Mouse (Mus musculus): Measurements from ENCODE around the gene Surf6. TPM values are rescaled to one million over a fixed set of nuclear protein-coding genes. Genes with fewer than 3 reads are reported as not detected.

Gene Surf6
- polyA plus RNA-seq, 2 experiments = 15.3 to 23.6 TPM

DNA sequence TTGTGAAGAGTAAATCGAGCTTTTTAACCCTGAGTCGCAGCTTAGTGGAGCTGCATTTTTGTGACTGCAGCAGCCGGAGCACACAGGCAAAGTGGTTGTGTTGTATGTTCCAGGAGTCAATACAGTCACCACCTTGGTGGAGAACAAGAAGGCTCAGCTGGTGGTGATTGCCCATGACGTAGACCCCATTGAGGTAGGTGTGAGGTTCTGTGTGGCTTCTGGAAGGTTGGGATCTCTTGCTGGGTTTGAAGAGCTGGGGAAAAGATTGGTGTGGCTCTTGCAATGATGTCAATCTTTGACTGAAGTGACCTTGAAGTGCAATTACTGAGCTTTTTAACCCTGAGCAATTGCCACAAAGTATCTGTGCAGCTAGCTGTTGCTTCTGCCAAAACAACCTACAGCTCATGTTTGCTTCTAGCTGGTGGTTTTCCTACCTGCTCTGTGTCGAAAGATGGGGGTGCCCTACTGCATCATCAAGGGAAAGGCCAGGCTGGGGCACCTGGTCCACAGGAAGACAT, 9.6 kb upstream of the Surf6 start:
- Histone ChIP-seq H3K4me3 (replicated peaks; ENCODE audit: low read length) (peak overlapping the region; percentile 83), H3K4me2 (replicated peaks; ENCODE audit: low read depth, low read length, severe bottlenecking) (peak overlapping the region; percentile 97), H3K27ac (replicated peaks; ENCODE audit: low read depth, low read length) (no peak overlapping the region), H3K9me3 (ENCODE audit: control insufficient read depth, low read length) (no peaks in the 10 kb centered on the region), H3K36me3 (ENCODE audit: control insufficient read depth, insufficient read depth, low read length) (peaks cover 46% of the 10 kb centered on the region), H3K27me3 (ENCODE audit: control insufficient read depth, insufficient read depth, low read length) (no peaks in the 10 kb centered on the region), H3K4me1 (ENCODE audit: control insufficient read depth, insufficient read depth, low read length) (peaks cover 37% of the 10 kb centered on the region), H3K9ac (ENCODE audit: low read depth, low read length, severe bottlenecking) (peak overlapping the region; percentile 95)
- WGBS = 64% methylated on average over 5 of the region's 5 CpGs
- TF ChIP-seq POLR2A (IDR thresholded peaks at IDR 0.05; ENCODE audit: borderline replicate concordance, extremely low read depth, insufficient read depth, insufficient read length) = no peak
- no peak for DNase-seq (ENCODE audit: low spot score)
- ATAC-seq (ENCODE audit: low FRiP score, low read depth) = no peak

DNA sequence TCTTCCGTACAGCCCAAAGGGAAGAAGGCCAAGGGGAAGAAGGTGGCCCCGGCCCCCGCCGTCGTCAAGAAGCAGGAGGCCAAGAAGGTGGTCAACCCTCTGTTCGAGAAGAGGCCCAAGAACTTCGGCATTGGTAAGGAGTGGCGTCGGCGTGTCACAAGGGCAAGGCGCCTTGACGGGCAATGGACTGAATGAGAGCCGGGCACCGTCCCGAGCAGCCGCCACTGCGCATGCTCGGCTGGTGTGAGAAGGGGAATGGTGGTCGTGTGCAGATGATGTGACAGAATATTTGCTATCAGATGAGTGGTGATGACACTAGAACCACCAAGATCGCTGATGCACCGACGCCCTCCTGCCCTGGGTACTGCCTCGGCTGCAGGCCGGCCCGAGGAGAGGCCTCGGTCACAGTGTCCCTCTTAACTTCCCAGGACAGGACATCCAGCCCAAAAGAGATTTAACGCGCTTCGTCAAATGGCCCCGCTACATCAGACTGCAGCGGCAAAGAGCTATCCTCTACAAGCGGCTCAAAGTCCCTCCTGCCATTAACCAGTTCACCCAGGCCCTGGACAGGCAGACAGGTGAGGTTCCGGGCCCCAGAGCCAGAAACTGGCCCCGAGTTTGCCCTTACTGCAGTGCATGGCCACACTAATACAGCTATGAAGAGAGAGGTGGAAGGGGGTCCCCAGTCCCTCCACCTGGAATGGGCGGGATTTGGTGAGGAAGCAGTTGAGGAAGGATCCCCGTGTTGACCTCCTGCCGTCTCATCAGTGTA, 8.5 kb upstream of the Surf6 start:
- Histone ChIP-seq H3K36me3 (ENCODE audit: control insufficient read depth, insufficient read depth, low read length) (peaks cover 57% of the 10 kb centered on the region), H3K4me1 (ENCODE audit: control insufficient read depth, insufficient read depth, low read length) (peaks cover 29% of the 10 kb centered on the region)
- peak; percentile 25; the same call in 1 of the 2 replicates for ATAC-seq (ENCODE audit: low FRiP score, low read depth)

DNA sequence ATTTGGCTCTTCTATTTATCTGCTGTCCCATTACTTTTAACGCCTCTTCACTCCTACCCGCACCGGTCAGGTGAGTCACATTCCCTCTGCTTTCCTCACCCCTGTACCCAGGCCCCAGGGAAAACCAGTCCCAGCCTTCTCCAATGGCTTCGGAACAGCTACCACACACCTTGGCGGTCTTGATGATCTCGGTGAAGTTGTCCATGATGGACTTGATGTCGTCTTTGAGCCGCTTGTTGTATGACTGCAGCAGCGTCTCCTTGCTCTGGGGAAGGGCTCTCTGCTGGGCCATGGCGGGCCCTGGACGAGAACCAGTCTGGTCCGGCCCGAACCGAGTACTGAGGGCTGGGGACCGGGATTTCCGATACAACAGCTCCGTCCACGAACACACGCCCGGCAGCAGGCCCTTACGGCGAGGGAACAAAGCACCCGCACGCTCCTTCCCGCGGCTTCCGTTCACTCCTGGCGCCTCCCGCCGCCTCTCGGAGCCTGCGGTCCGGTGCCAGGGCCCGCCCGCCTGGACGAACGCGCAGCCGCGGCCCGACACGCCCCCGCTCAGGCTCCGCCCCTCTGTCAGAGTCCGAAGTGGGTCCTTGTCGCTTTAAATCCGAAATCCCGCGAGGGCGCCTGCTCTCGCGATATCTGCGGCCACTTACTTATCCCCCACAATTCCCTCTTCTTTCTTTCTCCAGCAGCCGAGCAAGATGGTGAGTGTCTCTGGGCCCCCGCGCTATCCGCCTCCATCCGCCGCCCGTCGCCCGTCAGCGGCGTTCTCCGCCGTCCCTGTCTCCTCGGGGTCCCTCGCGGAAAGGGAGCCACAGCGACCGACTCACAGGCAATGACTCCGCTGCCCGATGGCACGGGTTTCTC, 7.7 kb upstream of the Surf6 start, which contains the start of the genes Med22 and Rpl7a:
TSS of gene Med22 (minus strand) at position 554 of the 870 bp plus-strand sequence.
TSS of gene Rpl7a (plus strand) at position 641 of the 870 bp plus-strand sequence.
- peak; percentile 92 for ATAC-seq (ENCODE audit: low FRiP score, low read depth)
- no peaks in the 10 kb centered on the region for H3K9me3 ChIP-seq (ENCODE audit: control insufficient read depth, low read length)
- TF ChIP-seq POLR2A (IDR thresholded peaks at IDR 0.05; ENCODE audit: borderline replicate concordance, extremely low read depth, insufficient read depth, insufficient read length) = peak; percentile 82; the same call in 1 of the 2 replicates
- H3K4me1 ChIP-seq (ENCODE audit: control insufficient read depth, insufficient read depth, low read length) = peaks cover 27% of the 10 kb centered on the region
- under 1% methylated on average over 64 of the region's 74 CpGs for WGBS
- no peaks in the 10 kb centered on the region for H3K27me3 ChIP-seq (ENCODE audit: control insufficient read depth, insufficient read depth, low read length)
- H3K9ac ChIP-seq (ENCODE audit: low read depth, low read length, severe bottlenecking) = peak within 1 kb of the TSS; percentile 95
- DNase-seq (ENCODE audit: low spot score) = peak; percentile 98
- H3K4me2 ChIP-seq (replicated peaks; ENCODE audit: low read depth, low read length, severe bottlenecking) = peak within 1 kb of the TSS; percentile 97
- H3K36me3 ChIP-seq (ENCODE audit: control insufficient read depth, insufficient read depth, low read length) = peaks cover 65% of the 10 kb centered on the region
- H3K27ac ChIP-seq (replicated peaks; ENCODE audit: low read depth, low read length) = peak within 1 kb of the TSS; percentile 94
- H3K4me3 ChIP-seq (replicated peaks; ENCODE audit: low read length) = peak within 1 kb of the TSS; percentile 83

More for the DNA sequence above, 8.5 kb upstream of the Surf6 start:
- Histone ChIP-seq H3K4me3 (replicated peaks; ENCODE audit: low read length) (peak overlapping the region; percentile 83), H3K9ac (ENCODE audit: low read depth, low read length, severe bottlenecking) (peak overlapping the region; percentile 95), H3K27me3 (ENCODE audit: control insufficient read depth, insufficient read depth, low read length) (no peaks in the 10 kb centered on the region), H3K9me3 (ENCODE audit: control insufficient read depth, low read length) (no peaks in the 10 kb centered on the region), H3K4me2 (replicated peaks; ENCODE audit: low read depth, low read length, severe bottlenecking) (peak overlapping the region; percentile 97), H3K27ac (replicated peaks; ENCODE audit: low read depth, low read length) (peak overlapping the region; percentile 94)
- TF ChIP-seq POLR2A (IDR thresholded peaks at IDR 0.05; ENCODE audit: borderline replicate concordance, extremely low read depth, insufficient read depth, insufficient read length) = no peak
- DNase-seq (ENCODE audit: low spot score) = peak; percentile 55
- 2% methylated on average over 36 of the region's 37 CpGs for WGBS

DNA sequence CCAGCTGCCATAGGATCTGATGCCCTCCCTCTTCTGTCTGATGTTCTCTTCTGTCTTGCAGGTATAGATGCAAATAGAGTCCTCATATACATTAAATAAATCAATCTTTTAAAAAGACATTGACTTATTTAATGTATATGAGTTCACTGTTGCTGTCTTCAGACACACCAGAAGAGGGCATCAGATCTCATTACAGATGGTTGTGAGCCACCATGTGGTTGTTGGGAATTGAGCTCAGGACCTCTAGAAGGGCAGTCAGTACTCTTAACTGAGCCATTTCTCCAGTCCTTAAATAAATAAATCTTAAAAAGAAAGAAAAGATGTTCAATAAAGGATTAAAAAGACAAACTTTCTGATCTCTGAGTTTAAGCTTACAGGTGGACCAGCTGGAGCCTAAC, 6.7 kb upstream of the Surf6 start:
- TF ChIP-seq POLR2A (IDR thresholded peaks at IDR 0.05; ENCODE audit: borderline replicate concordance, extremely low read depth, insufficient read depth, insufficient read length) = no peak
- Histone ChIP-seq H3K4me1 (ENCODE audit: control insufficient read depth, insufficient read depth, low read length) (peaks cover 24% of the 10 kb centered on the region), H3K9me3 (ENCODE audit: control insufficient read depth, low read length) (no peaks in the 10 kb centered on the region), H3K27ac (replicated peaks; ENCODE audit: low read depth, low read length) (no peak overlapping the region), H3K27me3 (ENCODE audit: control insufficient read depth, insufficient read depth, low read length) (no peaks in the 10 kb centered on the region), H3K9ac (ENCODE audit: low read depth, low read length, severe bottlenecking) (peak overlapping the region; percentile 95), H3K4me3 (replicated peaks; ENCODE audit: low read length) (peak overlapping the region; percentile 83), H3K4me2 (replicated peaks; ENCODE audit: low read depth, low read length, severe bottlenecking) (peak overlapping the region; percentile 79), H3K36me3 (ENCODE audit: control insufficient read depth, insufficient read depth, low read length) (peaks cover 74% of the 10 kb centered on the region)
- no peak for ATAC-seq (ENCODE audit: low FRiP score, low read depth)
- DNase-seq (ENCODE audit: low spot score) = no peak
